Mouse (Mus musculus) heart, adult 8-10 months (tissue): ENCODE results near the gene Ippk. TPM values are rescaled to one million over a fixed set of nuclear protein-coding genes. Genes with fewer than 3 reads are reported as not detected.
A peak's percentile ranks its signal among the peaks of the same experiment; 100 is the strongest.

ENCODE experiments used
- DNase-seq: peaks from one replicate; pipeline ENCODE4 v3.0.0; 2022; ENCODE audit warnings: low spot score
- total RNA-seq, 4 experiments: library from RNA; stranded (reverse); gene quantifications; 2 replicates each; pipeline ENCODE4 v1.2.4; 2022

Ippk gene
- total RNA-seq = 1 to 10 TPM; 5.5 to 7.5 (median 7.1) TPM

DNA sequence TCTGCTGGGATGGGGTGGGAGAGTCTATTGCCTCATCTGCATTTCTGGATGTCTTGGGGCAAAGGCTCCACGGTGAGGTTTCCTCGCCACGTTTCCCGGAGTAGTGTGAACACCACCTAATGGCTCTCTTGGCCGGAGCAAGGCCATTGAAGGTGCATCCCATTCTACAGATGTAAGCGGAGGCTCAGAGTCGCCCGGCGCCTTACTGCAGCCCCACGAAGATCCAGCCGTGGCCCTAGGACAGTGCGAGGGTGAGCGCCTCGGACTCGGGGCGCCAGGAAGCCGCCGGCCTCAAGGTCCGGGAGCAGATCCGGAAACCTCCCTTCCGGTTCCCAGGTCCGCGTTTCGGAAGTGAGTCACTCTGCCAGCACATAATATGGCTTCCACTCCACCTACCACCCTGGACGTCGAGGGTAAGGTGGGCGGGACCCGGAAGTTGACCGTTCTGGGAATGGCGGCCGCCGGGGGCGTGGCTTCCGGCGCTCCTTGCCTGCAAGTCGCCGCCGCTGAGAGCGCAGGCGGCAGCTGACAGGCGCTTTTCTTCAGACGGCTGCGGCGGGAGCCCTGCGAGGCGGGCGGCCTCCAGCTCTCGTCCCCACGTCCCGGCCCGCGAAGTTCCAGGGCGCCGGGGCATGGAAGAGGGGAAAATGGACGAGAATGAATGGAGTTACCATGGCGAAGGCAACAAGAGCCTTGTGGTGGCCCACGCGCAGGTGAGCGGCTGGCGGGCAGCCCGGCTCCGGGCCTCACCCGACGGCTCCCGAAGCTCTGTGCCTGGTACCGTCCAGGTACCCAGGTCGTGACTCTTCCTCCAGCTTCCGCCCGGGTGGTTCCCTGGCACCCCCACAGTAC is at the start of gene Ippk:
TSS of gene Ippk (plus strand) at position 496 of the 852 bp plus-strand sequence.
- DNase-seq = peak; percentile 98

DNA sequence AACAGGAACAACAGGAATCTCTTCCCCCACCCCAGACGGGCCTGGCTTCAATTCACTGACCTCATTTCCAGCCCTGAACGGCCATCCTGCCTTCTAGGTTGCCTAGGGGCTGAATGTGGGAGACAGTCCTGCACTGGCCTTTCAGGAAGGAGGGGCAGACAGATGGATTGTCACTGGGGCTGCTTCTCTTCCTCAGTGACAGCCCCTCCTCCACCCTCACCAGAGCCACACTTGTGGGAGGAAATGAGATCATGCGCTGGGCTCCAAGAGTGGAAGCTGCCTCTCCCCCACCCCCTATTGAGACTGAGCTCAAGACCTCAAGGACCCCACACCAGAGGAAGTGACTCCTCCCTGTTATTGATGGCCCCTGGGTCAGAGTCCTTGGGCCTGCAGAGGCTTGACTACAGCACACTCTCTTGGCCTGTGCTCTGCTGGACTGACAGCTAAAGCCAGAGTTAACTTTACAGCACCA is 49.6 kb upstream of the Ippk start:
- DNase-seq = peak; percentile 91

DNA sequence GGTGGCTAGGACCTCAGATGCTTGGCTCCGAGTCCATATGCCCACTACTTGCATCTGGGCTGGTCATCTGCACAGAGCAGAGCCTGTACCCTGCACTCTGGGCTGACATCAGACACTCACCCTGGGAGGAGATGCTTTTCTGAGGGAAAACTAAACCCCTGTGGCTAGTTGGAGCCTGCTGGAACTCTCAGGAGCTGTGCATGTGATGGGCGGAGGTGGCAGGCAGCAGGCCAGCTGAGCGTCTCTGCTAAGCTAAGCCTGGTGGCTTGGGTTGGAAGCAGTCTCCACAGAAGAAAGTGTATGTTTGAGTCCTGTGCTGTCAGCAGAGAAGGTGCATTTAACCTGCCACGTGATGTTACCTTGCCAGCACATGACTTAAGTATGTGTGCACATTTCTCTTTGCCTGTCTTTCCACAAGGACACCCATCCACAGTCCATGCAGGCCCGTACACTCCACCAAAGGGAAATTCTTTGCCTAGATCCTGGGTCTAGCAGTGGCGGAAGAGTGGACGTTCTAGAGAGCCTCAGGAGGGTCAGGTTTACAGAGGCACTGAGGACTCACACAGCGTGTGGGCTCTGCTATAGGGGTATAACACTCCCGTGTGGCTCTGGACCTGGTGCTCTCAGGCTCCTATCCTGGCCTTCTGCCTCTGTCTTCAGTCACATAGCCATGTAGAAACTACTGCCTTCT is 48.5 kb upstream of the Ippk start:
- DNase-seq = peak; percentile 49

DNA sequence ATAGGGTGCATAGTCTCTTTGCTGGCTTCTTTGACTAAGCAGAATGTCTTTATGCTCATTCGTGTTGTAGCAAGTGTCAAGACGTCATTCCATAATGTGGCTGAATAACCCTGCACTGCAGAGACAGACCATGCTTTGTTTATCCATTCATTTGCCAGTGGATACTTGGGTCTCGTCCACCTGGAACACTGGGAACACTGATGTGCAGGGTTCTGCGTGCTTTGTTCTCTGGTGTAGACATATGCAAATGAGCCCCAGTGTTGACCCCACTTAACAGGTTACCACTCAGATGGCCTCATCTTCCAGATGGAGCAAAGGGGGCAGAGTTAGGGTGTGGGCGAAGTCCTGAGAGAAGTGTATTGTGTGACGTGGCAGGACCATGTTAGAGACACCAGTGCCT is 46.7 kb upstream of the Ippk start:
- no peak for DNase-seq

GRCm38 (mm10) chr13:49374730-49375129 is 46.3 kb upstream of the Ippk start:
- DNase-seq = no peak

DNA sequence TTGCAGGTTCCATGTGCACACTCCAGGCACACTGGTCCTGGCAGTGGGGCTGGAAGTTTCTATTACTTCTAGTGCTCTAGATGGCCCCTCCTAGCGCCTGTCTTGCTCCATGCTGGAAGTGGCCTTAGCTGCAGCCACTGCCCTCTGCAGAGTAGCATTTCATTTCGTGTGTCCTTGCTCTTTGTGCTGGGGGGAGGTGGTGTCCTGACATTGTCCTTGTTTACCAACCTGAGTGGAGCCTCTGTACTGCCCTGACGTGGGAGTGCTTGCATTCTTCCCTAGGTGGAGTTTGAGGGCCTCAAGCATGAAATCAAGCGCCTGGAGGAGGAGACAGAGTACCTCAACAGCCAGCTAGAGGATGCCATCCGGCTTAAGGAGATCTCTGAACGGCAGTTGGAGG is 43.4 kb upstream of the Ippk start:
- DNase-seq = no peak

DNA sequence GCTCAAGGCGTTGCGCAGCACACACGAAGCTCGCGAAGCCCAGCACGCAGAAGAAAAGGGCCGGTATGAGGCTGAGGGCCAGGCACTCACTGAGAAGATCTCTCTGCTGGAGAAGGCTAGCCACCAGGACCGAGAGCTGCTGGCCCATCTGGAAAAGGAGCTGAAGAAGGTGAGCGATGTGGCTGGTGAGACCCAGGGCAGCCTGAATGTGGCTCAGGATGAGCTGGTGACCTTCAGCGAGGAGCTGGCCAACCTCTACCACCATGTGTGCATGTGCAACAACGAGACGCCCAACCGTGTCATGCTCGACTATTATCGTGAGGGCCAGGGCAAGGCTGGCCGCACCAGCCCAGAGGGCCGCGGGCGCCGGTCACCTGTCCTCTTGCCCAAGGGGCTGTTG is 41.7 kb upstream of the Ippk start:
- DNase-seq = no peak

DNA sequence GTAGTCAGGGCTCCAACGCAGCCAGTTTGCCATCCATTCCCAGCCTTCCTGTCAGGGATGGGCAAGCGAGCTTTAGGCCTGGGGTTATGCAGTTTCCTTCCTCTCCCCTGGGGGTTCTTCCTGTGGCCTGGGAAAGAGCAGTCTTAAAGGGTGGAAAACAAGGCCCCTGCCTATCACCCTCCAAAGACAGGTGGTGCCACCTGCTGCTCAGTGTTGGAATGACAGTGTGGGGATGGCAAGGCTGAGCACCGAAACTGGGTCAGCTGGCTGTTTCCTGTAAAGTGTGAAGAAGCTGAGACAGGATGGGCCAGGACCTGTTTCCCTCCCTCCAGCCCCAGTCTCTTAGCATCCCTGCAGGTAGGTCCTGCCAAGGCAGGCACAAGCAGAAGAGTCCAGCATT is 39.8 kb upstream of the Ippk start:
- peak; percentile 92 for DNase-seq

DNA sequence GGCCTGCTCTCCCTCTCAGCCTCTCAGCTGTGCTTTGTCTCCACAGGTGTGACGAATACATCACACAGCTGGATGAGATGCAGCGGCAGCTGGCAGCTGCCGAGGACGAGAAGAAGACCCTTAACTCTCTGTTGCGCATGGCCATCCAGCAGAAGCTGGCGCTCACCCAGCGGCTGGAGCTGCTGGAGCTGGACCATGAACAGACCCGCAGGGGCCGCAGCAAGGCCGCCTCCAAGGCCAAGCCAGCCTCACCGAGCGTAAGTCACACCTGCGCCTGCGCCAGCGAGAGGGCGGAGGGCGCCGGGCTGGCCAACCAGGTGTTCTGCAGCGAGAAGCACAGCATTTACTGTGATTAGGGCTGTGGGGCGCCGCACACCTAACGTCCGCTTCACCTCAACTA is 38.1 kb upstream of the Ippk start:
- DNase-seq = no peak

DNA sequence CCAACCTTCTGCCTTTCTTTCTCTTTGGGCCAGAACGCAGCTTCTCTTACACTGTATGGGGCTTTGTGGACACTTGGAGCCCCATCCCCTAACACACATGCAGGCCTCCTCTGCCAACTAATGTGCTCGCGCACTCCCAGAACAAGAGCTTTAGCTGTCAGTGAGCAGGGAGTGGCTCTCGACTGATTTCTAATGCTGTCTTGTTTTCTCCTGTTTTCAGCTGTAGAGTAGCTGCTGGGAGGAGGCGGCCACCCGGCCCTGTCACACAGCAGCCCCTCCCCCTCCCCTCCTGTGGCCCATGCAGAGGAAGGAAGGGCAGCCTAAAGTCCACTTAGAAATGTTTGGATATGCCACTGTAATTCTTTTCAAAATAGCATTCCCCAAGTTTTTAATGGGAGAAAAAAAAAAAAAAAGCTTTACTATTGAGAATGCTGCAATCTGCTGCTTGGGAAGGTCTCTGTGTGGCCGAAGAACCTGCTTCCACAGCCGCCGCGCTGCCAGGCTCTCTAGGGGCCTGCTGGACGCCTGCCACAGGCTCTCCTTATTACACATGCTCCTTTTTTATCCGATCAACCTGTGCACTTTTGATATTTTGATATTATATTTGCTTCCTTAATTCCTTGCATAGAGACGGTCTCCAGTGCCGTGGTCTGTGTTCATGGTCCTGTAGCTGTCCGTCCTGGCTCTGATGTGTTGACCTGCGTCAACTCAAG is 36.1 kb upstream of the Ippk start:
- no peak for DNase-seq

- DNase-seq = no peak
Measured at GRCm38 (mm10) chr13:49391374-49391773, 29.7 kb upstream of the Ippk start.

DNA sequence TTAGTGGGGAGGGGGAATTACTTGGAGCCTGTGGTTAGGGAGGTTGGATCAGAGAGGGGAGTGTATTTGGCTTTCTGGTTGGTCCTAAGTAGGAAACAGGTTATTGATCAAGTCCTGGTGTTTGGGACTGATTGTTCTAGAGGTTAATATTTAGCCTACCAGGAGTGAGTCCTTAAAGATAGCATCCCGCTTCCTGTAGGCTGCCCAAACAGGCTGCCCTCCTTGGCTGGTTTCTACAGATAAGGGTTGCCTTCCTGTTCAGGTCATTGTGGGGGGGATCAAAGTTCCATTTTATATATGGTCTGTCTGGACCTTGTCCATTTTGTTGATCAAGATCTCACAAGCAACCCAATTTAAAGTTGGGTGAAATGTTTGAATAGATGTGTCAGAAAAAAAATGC is 27.5 kb upstream of the Ippk start:
- DNase-seq = no peak

DNA sequence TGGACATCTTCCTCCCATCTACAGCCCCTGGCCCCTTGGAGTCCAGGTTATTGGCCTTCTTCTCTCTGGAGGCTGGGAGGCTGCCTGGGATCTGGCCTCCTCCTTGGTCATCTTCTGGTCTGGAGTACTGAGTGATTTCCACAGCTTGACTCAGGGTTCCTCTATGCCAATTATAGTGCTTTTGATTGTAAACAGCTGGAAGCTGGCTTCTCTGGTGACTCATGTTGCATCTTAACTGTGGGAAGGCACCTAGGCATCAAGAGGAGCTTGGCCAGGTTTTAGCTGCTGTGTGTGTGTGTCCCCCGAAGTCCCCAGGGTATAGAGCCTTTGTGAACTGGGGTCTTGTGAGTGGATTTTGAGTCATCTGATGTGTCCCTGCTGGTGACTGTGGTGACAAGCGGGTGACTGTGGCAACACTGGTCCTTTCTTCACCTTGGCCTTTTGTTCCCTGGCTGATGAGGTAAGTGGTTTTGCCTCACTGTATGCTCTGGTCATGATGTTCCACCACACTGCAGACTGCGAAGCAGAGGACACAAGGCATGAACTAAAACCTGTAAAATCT is 26.1 kb upstream of the Ippk start:
- no peak for DNase-seq

- no peak for DNase-seq
Measured at GRCm38 (mm10) chr13:49396798-49397197, 24.3 kb upstream of the Ippk start.

DNA sequence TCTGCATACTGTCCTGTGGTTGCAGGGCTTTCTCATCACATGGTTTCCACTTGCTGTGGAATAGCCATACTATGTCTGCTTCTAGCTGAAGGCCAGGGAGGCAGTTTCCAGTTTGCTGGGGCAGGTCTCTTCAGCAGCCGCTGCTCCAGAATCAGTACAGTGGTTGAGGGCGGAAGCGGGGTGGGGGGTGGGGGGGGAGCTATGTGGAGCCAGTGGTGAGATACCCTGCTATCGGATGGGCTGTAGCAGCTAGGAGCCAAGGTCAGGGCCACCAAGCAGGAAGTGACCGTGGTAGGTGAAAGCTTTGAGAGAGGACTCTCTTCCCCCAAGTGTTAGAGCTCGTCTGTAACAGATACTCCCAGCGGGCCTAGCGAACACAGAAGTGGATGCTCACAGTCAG is 22.9 kb upstream of the Ippk start:
- DNase-seq = no peak

DNA sequence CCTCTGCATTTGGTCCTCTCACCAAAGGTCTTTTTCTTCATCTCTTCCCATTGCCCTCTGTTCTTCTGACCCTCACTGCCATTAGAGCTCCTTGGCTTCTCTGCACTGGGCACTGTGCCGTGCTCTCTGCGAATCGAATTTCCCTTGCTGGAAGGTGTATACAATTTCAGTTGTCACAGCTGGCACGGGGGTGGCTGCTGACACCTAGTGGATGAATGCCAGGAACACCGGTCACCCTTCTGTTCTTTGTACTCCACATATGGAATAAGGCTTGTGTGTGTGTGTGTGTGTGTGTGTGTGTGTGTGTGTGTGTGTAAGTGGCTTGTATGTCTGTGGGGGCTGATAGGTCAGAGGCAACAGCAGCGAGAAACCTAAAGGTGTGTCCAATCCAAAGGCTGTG is 20.9 kb upstream of the Ippk start:
- peak; percentile 38 for DNase-seq

- no peak for DNase-seq
Measured at GRCm38 (mm10) chr13:49402628-49403027, 18.4 kb upstream of the Ippk start.

DNA sequence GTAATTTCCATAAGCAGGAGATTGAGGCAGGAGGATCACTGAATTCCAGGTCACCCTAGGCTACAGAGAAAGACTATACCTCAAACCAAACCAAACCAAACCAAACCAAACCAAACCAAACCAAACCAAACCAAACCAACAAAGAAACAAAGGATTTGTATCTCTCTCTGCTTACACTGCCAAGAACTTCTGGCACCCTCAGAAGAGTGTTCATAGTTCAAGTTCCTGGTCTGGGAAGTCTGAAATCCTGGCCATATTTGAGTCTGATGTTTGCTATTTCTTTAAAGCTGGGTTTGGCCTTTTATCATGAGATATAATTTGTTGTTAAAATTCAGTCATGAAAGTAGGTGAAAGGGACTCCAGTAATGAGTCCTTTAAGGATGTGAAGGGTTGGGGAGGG is 13.3 kb upstream of the Ippk start:
- no peak for DNase-seq

- DNase-seq = peak; percentile 4
Measured at GRCm38 (mm10) chr13:49421606-49421917, 513 bp downstream of the Ippk start.

DNA sequence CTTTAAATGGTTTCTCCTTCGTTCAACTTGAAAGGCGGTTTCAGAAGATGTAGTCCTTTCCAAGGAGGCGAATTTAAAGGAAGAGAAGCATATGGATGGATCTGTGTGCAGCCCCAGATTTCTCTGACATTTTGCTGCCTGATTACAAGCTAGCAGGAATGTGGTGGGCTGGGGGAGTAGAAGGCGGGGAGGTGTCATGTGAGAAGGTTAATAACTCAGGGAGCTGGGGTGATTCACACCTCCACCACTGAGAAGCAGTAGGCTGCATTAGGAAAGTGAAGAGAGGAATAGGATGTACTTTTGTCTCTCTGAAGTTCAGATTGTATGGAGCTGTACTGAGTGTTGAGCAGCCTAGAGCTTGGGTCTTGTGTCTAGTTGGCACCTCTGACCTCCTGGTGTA is 910 bp downstream of the Ippk start:
- no peak for DNase-seq

GRCm38 (mm10) chr13:49426736-49427135 is 5.7 kb downstream of the Ippk start:
- no peak for DNase-seq

- DNase-seq = peak; percentile 28
Measured at GRCm38 (mm10) chr13:49428042-49428675, 7.1 kb downstream of the Ippk start.
